Mouse (Mus musculus): ENCODE data around the gene Tmem59l.

GRCm38 (mm10) chr8:70441565-70441964, 45.6 kb downstream of the Tmem59l start:
- TF ChIP-seq CTCF (IDR thresholded peaks at IDR 0.05; ENCODE audit: borderline replicate concordance, insufficient read depth, low read depth, low read length) (no peak), POLR2A (IDR thresholded peaks at IDR 0.05; ENCODE audit: borderline replicate concordance, insufficient read depth, low read length) (no peak)

Data from cerebellum, adult 2 months (tissue).